Mouse (Mus musculus) forebrain, embryonic 11.5 days (tissue): ENCODE measurements at regions not wholly inside any gene's neighbourhood (a gene's known extent, or its start where the extent isn't known, plus 50 kb on each side); places are given as distances from the start of the nearest gene placed in this dataset.
A peak's percentile ranks its signal among the peaks of the same experiment; 100 is the strongest.

Experiments used
- ATAC-seq: fragments of 200-750 bp; cut with Nextera tagmentation; replicated peaks from 2 replicates; pipeline ENCODE4 v1.8.0; 2017; ENCODE audit warnings: moderate TSS enrichment; ENCODE audit not compliant: low FRiP score
- DNase-seq: peaks from one replicate; pipeline ENCODE4 v3.0.0-alpha.2; 2017; ENCODE audit warnings: low spot score
- H3K27ac ChIP-seq: fragments of 300-500 bp; sonication (generic); 2 replicates; pipeline ENCODE4 v1.5.1; 2014; ENCODE audit warnings: low read depth, low read length
- H3K27me3 ChIP-seq: fragments of 300-500 bp; sonication (generic); 2 replicates; pipeline ENCODE4 v1.6.1; 2014; ENCODE audit warnings: mild to moderate bottlenecking, low read length, mixed read lengths; ENCODE audit not compliant: control insufficient read depth, insufficient read depth
- H3K36me3 ChIP-seq: fragments of 300-500 bp; sonication (generic); 2 replicates; pipeline ENCODE4 v1.6.1; 2014; ENCODE audit warnings: mild to moderate bottlenecking, low read length, moderate library complexity, mixed read lengths; ENCODE audit not compliant: control insufficient read depth, insufficient read depth
- H3K4me1 ChIP-seq: fragments of 300-500 bp; sonication (generic); replicated peaks from 2 replicates; pipeline ENCODE4 v1.6.1; 2014; ENCODE audit warnings: low read length, mixed read lengths; ENCODE audit not compliant: control insufficient read depth, insufficient read depth
- H3K4me2 ChIP-seq: fragments of 300-500 bp; sonication (generic); 2 replicates; pipeline ENCODE4 v1.6.1; 2014; ENCODE audit warnings: low read depth, mild to moderate bottlenecking, low read length, moderate library complexity, mixed read lengths; ENCODE audit not compliant: severe bottlenecking
- H3K4me3 ChIP-seq: fragments of 300-500 bp; sonication (generic); 2 replicates; pipeline ENCODE4 v1.5.1; 2014; ENCODE audit warnings: low read depth, low read length
- H3K9ac ChIP-seq: fragments of 300-500 bp; sonication (generic); 2 replicates; pipeline ENCODE4 v1.6.1; 2014; ENCODE audit warnings: low read length
- H3K9me3 ChIP-seq: fragments of 300-500 bp; sonication (generic); 2 replicates; pipeline ENCODE4 v1.6.1; 2016; ENCODE audit warnings: low read length, mixed read lengths; ENCODE audit not compliant: control insufficient read depth
- WGBS: fragments of 180-500 bp; shearing (Covaris S2); extraction: QIAGEN DNeasy Blood & Tissue Kit; methylation state at CpG from one replicate; pipeline ENCODE4 v1.1.7; 2014; 5-methylcytosine and 5-hydroxymethylcytosine counted together

- H3K4me1 ChIP-seq, result no peaks in the 10 kb centered on the region
- H3K4me2 ChIP-seq, result no peak overlapping the region
- no peak overlapping the region for H3K4me3 ChIP-seq
- peak; percentile 69 for ATAC-seq
- no peak overlapping the region for H3K27ac ChIP-seq
- H3K36me3 ChIP-seq, result no peaks in the 10 kb centered on the region
- no peak overlapping the region for H3K9ac ChIP-seq
- H3K27me3 ChIP-seq, result no peaks in the 10 kb centered on the region
- H3K9me3 ChIP-seq, result no peaks in the 10 kb centered on the region
- 42% methylated on average over 1 of the region's 1 CpGs for WGBS
- DNase-seq, result no peak
Measured at GRCm38 (mm10) chr7:94504748-94505147, 1425.1 kb downstream of the Fam181b start.

- no peaks in the 10 kb centered on the region for H3K4me1 ChIP-seq
- H3K27ac ChIP-seq, result no peak overlapping the region
- no peaks in the 10 kb centered on the region for H3K27me3 ChIP-seq
- ATAC-seq (no peak), DNase-seq (no peak)
- 94% methylated on average over 1 of the region's 1 CpGs for WGBS
- no peak overlapping the region for H3K4me2 ChIP-seq
- H3K4me3 ChIP-seq, result no peak overlapping the region
- H3K36me3 ChIP-seq, result no peaks in the 10 kb centered on the region
- H3K9me3 ChIP-seq, result no peaks in the 10 kb centered on the region; the same call in 1 of the 2 replicates
- no peak overlapping the region for H3K9ac ChIP-seq
Measured at GRCm38 (mm10) chr7:94517002-94517401, 1437.3 kb downstream of the Fam181b start.

- WGBS, result 78% methylated on average over 1 of the region's 1 CpGs
Measured at GRCm38 (mm10) chr7:94532520-94532919, 1452.9 kb downstream of the Fam181b start.

GRCm38 (mm10) chr7:94548332-94548731 lies 1468.7 kb downstream of the Fam181b start:
- DNase-seq (no peak), ATAC-seq (no peak)
- H3K27me3 ChIP-seq, result no peaks in the 10 kb centered on the region
- H3K27ac ChIP-seq, result no peak overlapping the region
- H3K36me3 ChIP-seq, result no peaks in the 10 kb centered on the region
- no peak overlapping the region for H3K9ac ChIP-seq
- no peaks in the 10 kb centered on the region for H3K4me1 ChIP-seq
- H3K4me2 ChIP-seq, result no peak overlapping the region
- no peaks in the 10 kb centered on the region for H3K9me3 ChIP-seq
- H3K4me3 ChIP-seq, result no peak overlapping the region
- WGBS, result 16% methylated on average over 1 of the region's 1 CpGs

More at GRCm38 (mm10) chr7:94532520-94532919, 1452.9 kb downstream of the Fam181b start:
- H3K27me3 ChIP-seq, result no peaks in the 10 kb centered on the region
- no peaks in the 10 kb centered on the region for H3K36me3 ChIP-seq
- no peak overlapping the region for H3K27ac ChIP-seq
- DNase-seq, result no peak
- no peaks in the 10 kb centered on the region for H3K4me1 ChIP-seq
- no peaks in the 10 kb centered on the region for H3K9me3 ChIP-seq
- H3K4me3 ChIP-seq, result no peak overlapping the region
- H3K9ac ChIP-seq, result no peak overlapping the region
- H3K4me2 ChIP-seq, result no peak overlapping the region
- ATAC-seq, result no peak

- 47% methylated on average over 3 of the region's 3 CpGs for WGBS
- Histone ChIP-seq H3K9ac (no peak overlapping the region), H3K4me2 (no peak overlapping the region), H3K36me3 (no peaks in the 10 kb centered on the region), H3K9me3 (no peaks in the 10 kb centered on the region), H3K4me3 (no peak overlapping the region), H3K27ac (no peak overlapping the region), H3K4me1 (no peaks in the 10 kb centered on the region), H3K27me3 (no peaks in the 10 kb centered on the region)
- no peak for ATAC-seq
- DNase-seq, result no peak
Measured at GRCm38 (mm10) chr7:94581475-94581874, 1501.8 kb downstream of the Fam181b start.

GRCm38 (mm10) chr7:94587791-94588190 lies 1508.1 kb downstream of the Fam181b start:
- Histone ChIP-seq H3K9ac (no peak overlapping the region), H3K4me2 (no peak overlapping the region), H3K4me1 (no peaks in the 10 kb centered on the region), H3K27me3 (no peaks in the 10 kb centered on the region), H3K4me3 (no peak overlapping the region), H3K27ac (no peak overlapping the region), H3K36me3 (no peaks in the 10 kb centered on the region), H3K9me3 (no peaks in the 10 kb centered on the region)
- ATAC-seq, result no peak
- no peak for DNase-seq

GRCm38 (mm10) chr7:94594643-94595042 lies 1515.0 kb downstream of the Fam181b start:
- 64% methylated on average over 1 of the region's 1 CpGs for WGBS
- ATAC-seq (no peak), DNase-seq (no peak)
- Histone ChIP-seq H3K4me1 (no peaks in the 10 kb centered on the region), H3K27me3 (no peaks in the 10 kb centered on the region), H3K4me2 (no peak overlapping the region), H3K27ac (no peak overlapping the region), H3K9me3 (no peaks in the 10 kb centered on the region), H3K9ac (no peak overlapping the region), H3K4me3 (no peak overlapping the region), H3K36me3 (no peaks in the 10 kb centered on the region)

GRCm38 (mm10) chr7:94618965-94619364 lies 1539.3 kb downstream of the Fam181b start:
- peak overlapping the region; percentile 41; the same call in 1 of the 2 replicates for H3K27ac ChIP-seq

GRCm38 (mm10) chr7:94624546-94624945 lies 1544.9 kb downstream of the Fam181b start:
- H3K9me3 ChIP-seq, result no peaks in the 10 kb centered on the region
- H3K27me3 ChIP-seq, result no peaks in the 10 kb centered on the region
- no peaks in the 10 kb centered on the region for H3K36me3 ChIP-seq
- no peak overlapping the region for H3K9ac ChIP-seq
- 75% methylated on average over 1 of the region's 1 CpGs for WGBS
- ATAC-seq, result no peak
- no peak for DNase-seq
- no peak overlapping the region for H3K27ac ChIP-seq
- H3K4me3 ChIP-seq, result no peak overlapping the region
- H3K4me2 ChIP-seq, result no peak overlapping the region
- no peaks in the 10 kb centered on the region for H3K4me1 ChIP-seq

More at GRCm38 (mm10) chr7:94618965-94619364, 1539.3 kb downstream of the Fam181b start:
- Histone ChIP-seq H3K4me1 (0 out of 2 replicates have a peak, but pooled peaks cover 2% of the 10 kb centered on the region), H3K4me2 (no peak overlapping the region), H3K27me3 (no peaks in the 10 kb centered on the region), H3K9me3 (no peaks in the 10 kb centered on the region), H3K4me3 (no peak overlapping the region), H3K36me3 (no peaks in the 10 kb centered on the region), H3K9ac (no peak overlapping the region)
- peak; percentile 64 for ATAC-seq
- DNase-seq, result no peak
- WGBS, result 34% methylated on average over 5 of the region's 5 CpGs
